Mouse (Mus musculus) midbrain, embryonic 13.5 days (tissue): ENCODE results near the gene Prss35. TPM values are rescaled to one million over a fixed set of nuclear protein-coding genes. Genes with fewer than 3 reads are reported as not detected.

Source experiments
- ATAC-seq: fragments of 200-750 bp; cut with Nextera tagmentation; 2 replicates; pipeline ENCODE4 v1.8.0; 2017; ENCODE audit warnings: mild to moderate bottlenecking, moderate TSS enrichment, moderate library complexity
- H3K27ac ChIP-seq: fragments of 300-500 bp; sonication (generic); 2 replicates; pipeline ENCODE4 v1.5.1; 2015; ENCODE audit warnings: inconsistent platforms, mild to moderate bottlenecking, moderate library complexity
- H3K27me3 ChIP-seq: fragments of 300-500 bp; sonication (generic); 2 replicates; pipeline ENCODE4 v1.6.1; 2015; ENCODE audit warnings: mild to moderate bottlenecking, inconsistent platforms
- H3K36me3 ChIP-seq: fragments of 300-500 bp; sonication (generic); 2 replicates; pipeline ENCODE4 v1.6.1; 2015; ENCODE audit warnings: mild to moderate bottlenecking, inconsistent platforms
- H3K4me1 ChIP-seq: fragments of 300-500 bp; sonication (generic); replicated peaks from 2 replicates; pipeline ENCODE4 v1.6.1; 2015; ENCODE audit warnings: inconsistent platforms
- H3K4me2 ChIP-seq: fragments of 300-500 bp; sonication (generic); replicated peaks from 2 replicates; pipeline ENCODE4 v1.6.1; 2015; ENCODE audit warnings: moderate library complexity, mild to moderate bottlenecking, inconsistent platforms
- H3K4me3 ChIP-seq: fragments of 300-500 bp; sonication (generic); replicated peaks from 2 replicates; pipeline ENCODE4 v1.5.1; 2015; ENCODE audit warnings: mild to moderate bottlenecking, inconsistent platforms
- H3K9ac ChIP-seq: fragments of 300-500 bp; sonication (generic); replicated peaks from 2 replicates; pipeline ENCODE4 v1.6.1; 2015; ENCODE audit warnings: mild to moderate bottlenecking, inconsistent platforms
- H3K9me3 ChIP-seq: fragments of 300-500 bp; sonication (generic); 2 replicates; pipeline ENCODE4 v1.6.1; 2016; ENCODE audit warnings: mild to moderate bottlenecking, inconsistent platforms
- WGBS: fragments of 180-500 bp; shearing (Covaris S2); methylation state at CpG from one replicate; pipeline ENCODE4 v1.1.7; 2015; 5-methylcytosine and 5-hydroxymethylcytosine counted together
- polyA plus RNA-seq: library from polyadenylated mRNA; unstranded; fragments of >200 nt; fragmentation: Nextera tagmentation; extraction: Ambion mirVana; gene quantifications from 2 replicates; pipeline ENCODE4 v1.2.1, GENCODE M21; 2015

The Prss35 gene
- polyA plus RNA-seq: 1.4 and 1.7 TPM in 2 replicates

DNA sequence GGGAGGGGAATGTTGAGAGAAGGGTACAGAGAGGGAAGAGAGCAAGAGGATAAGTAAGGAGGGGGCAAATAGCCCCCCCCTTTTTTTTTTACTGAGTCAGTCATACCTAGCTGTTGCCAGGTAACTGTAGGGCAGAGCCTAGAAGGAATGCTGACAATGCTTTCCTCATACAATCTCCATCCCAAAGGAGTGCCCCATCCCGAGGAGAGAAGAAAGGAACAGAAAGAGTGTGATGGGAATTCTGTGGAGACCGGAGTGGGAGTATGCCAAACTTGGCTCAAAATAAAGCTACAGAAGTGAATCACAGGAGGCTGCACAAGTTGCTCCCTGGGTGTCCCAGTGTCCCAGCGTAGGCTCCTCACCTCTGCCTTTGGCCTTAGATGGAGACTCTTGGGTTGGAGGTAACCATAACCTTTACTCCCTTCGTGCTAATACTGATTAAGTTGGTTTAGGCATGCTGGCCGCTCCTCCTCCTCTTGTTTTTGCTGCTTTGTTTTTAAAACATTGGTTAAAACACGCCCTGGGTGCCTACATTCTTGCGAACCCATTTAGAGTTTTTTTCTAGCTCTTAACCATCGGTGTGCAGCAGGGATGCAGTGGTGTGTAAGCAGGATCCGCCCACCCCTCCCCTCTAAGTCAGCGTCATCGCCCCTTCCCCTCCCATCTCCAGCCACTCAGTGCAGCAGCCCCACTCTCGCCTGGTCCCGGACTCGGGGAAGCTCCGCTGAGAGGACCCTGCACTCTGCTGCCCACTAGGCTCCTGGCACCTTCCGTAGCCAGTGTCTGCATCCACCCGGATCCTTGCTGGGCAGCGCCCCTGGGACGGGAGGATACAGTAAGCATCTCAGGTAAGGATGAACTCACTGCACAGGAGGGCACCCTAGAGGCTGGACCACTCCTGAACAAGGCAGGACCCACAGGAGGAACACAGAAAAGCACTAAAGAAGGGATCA lies at the start of gene Prss35:
Prss35 (plus strand) TSS at position 691 of the 953 bp plus-strand sequence.
- Histone ChIP-seq H3K9me3 (no peaks in the 10 kb centered on the region), H3K36me3 (no peaks in the 10 kb centered on the region), H3K9ac (peak within 1 kb of the TSS; percentile 59), H3K4me2 (peak within 1 kb of the TSS; percentile 67), H3K27me3 (peaks cover 10% of the 10 kb centered on the region), H3K27ac (no peak within 1 kb of the TSS), H3K4me3 (peak within 1 kb of the TSS; percentile 39), H3K4me1 (peaks cover 13% of the 10 kb centered on the region)
- 2% methylated on average over 19 of the region's 19 CpGs for WGBS
- ATAC-seq: peak; percentile 90

DNA sequence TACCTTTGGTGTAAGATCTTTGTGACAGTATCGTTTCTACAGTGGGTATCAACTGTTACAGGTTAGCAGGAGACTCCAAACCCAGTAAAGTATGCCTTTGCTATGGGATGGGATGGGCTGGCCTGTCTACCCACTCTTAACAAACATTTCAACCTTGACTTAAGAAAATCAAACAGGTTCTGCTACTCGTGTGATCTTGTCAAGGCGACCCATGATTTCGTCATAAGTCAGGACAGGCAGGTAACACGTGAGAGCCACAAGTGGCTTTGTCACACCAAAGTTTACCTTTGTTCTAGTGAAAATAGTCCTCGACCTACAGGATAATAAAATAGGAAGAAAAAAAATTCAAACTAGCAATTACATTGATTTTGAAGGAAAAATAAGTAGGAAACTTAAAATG lies 49.5 kb upstream of the Prss35 start:
- Histone ChIP-seq H3K27ac (no peak overlapping the region), H3K9ac (no peak overlapping the region), H3K4me1 (0 out of 2 replicates have a peak, but pooled peaks cover 3% of the 10 kb centered on the region), H3K4me2 (no peak overlapping the region), H3K4me3 (no peak overlapping the region), H3K27me3 (no peaks in the 10 kb centered on the region), H3K36me3 (no peaks in the 10 kb centered on the region), H3K9me3 (no peaks in the 10 kb centered on the region)
- whole genome bisulfite sequencing: 93% methylated on average over 6 of the region's 6 CpGs
- ATAC-seq: no peak

DNA sequence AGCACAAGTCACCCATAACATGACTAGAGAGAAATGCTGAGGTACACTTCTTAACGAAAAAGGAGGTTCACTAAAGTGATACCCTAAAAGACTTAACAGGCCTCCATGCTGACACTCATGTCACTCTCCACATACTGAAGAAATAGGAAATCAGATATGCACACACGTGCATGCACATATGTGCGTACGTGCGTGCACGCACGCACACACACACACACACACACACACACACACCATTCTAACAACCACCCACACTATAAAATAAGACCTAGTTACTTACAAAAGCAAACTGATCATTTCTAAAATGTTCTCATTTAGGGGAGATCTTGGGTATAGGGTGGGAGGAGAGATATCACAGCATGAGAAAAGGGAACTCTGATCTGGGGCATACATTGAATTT lies 48.8 kb upstream of the Prss35 start:
- Histone ChIP-seq H3K4me3 (peak overlapping the region; percentile 76), H3K9me3 (no peaks in the 10 kb centered on the region), H3K27me3 (no peaks in the 10 kb centered on the region), H3K9ac (no peak overlapping the region), H3K4me2 (peak overlapping the region; percentile 20; the same call in 1 of the 2 replicates), H3K27ac (no peak overlapping the region), H3K4me1 (0 out of 2 replicates have a peak, but pooled peaks cover 3% of the 10 kb centered on the region), H3K36me3 (no peaks in the 10 kb centered on the region)
- WGBS: 97% methylated on average over 7 of the region's 7 CpGs
- ATAC-seq: no peak

DNA sequence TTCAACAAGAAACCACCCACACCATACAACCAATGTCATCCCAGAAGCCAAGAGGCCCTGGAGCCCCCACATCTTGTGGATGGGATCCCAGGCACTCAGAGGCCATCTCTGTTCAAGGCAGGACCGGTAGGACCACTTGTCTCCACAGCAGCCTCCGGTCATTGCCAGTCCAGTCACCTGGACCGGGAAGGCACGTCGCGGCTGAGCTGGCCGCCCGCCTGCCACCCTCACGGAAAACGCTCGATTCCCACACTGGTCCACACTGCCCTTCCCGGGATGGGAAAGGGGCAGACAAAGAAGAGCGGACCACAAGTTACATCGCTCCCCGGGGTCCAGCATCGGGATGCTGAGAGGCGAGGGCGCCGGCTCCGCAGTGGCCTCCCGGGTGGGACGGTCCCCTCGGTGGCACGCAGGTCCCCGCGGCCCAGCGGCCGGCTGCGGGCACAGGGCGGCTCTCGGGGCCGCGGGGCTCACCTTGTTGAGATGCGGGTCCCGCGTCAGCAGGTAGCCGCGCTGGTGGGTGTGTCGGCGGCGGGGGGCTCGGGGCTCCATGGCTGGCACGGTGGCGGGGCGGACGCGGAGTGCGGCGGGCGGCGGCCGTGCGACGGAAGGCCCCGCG lies 48.1 kb upstream of the Prss35 start:
- no peaks in the 10 kb centered on the region for H3K36me3 ChIP-seq
- 0 out of 2 replicates have a peak overlapping the region, but pooled peaks have one; percentile 30 for H3K27ac ChIP-seq
- ATAC-seq: peak; percentile 84
- H3K4me3 ChIP-seq: peak overlapping the region; percentile 76
- peak overlapping the region; percentile 81 for H3K4me2 ChIP-seq
- 0 out of 2 replicates have a peak, but pooled peaks cover 3% of the 10 kb centered on the region for H3K4me1 ChIP-seq
- peak overlapping the region; percentile 83 for H3K9ac ChIP-seq
- no peaks in the 10 kb centered on the region for H3K27me3 ChIP-seq
- WGBS: under 1% methylated on average over 48 of the region's 56 CpGs
- no peaks in the 10 kb centered on the region for H3K9me3 ChIP-seq

DNA sequence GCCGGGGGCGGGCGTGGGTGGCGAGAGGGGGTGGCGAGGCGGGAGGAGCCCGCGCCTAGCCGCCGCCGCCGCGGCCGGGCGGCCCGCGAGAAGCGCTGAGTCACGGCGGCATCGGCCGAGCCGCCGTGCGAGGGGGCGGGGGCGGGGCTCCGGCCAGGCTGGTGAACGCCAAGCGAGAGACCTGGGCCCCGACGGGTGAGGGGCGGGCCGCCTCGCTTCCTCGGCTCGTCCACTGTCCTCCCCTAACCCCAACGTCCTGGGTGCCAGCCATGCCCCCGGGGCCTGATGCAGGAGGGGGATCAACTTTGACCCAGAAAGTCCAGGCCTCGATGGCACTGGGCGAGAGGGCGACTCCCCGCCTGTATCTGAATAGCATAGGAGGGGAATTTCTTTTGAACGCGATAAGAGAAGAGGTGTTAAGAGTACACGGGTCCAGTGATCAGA lies 47.6 kb upstream of the Prss35 start, which contains the start of gene Me1:
Me1 (minus strand) TSS at position 136 of the 444 bp plus-strand sequence.
- Histone ChIP-seq H3K4me3 (peak within 1 kb of the TSS; percentile 76), H3K9ac (peak within 1 kb of the TSS; percentile 83), H3K36me3 (no peaks in the 10 kb centered on the region), H3K27me3 (no peaks in the 10 kb centered on the region), H3K4me1 (0 out of 2 replicates have a peak, but pooled peaks cover 3% of the 10 kb centered on the region), H3K4me2 (peak within 1 kb of the TSS; percentile 81), H3K9me3 (no peaks in the 10 kb centered on the region), H3K27ac (0 out of 2 replicates have a peak within 1 kb of the TSS, but pooled peaks have one; percentile 30)
- 1% methylated on average over 46 of the region's 46 CpGs for WGBS
- peak; percentile 90 for ATAC-seq

DNA sequence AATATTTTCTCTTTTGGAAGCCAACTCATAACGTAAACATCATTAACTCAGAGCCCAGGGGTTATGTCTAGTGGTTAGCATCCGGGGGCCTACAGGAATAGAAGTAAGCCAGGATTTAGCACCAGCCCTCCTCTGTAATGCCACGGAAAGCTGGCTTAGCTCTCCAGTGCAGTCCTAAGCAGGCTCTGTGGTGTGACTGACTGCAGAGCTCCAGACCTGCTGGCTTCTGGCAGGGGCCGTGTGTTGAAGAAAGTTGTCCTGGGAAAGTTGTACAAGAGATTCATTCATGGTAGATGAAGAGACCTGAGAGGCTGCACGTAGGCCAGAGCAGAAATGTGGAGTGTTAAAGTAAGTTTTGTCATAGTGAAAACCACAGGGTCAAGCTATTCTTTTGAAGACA lies 42.2 kb upstream of the Prss35 start:
- no peaks in the 10 kb centered on the region for H3K9me3 ChIP-seq
- H3K27ac ChIP-seq: no peak overlapping the region
- no peak overlapping the region for H3K9ac ChIP-seq
- 33% methylated on average over 5 of the region's 5 CpGs for WGBS
- no peaks in the 10 kb centered on the region for H3K4me1 ChIP-seq
- H3K4me3 ChIP-seq: no peak overlapping the region
- ATAC-seq: no peak
- H3K36me3 ChIP-seq: no peaks in the 10 kb centered on the region
- no peak overlapping the region for H3K4me2 ChIP-seq
- no peaks in the 10 kb centered on the region for H3K27me3 ChIP-seq

DNA sequence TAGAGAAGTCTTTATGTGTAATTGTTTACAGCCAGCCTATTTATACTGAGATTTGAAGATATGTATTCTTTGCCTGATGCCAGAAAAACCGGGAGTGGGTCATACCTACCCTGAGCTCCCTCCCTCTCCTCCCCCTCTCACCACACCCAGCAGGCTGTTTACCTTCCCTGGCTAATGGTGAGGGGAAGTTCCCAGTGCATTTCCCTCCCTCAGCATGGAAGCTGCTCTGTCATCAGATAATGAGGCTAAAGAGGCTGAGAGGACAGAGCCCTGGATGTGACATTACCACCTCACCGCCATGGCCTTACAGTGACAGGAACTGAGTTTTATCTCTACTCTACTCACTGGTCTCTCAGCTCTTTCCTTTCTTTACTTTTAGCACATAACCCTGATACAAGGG lies 41.6 kb upstream of the Prss35 start:
- H3K36me3 ChIP-seq: no peaks in the 10 kb centered on the region
- H3K27me3 ChIP-seq: no peaks in the 10 kb centered on the region
- H3K9ac ChIP-seq: no peak overlapping the region
- H3K4me2 ChIP-seq: no peak overlapping the region
- H3K4me3 ChIP-seq: no peak overlapping the region
- 27% methylated on average over 2 of the region's 2 CpGs for WGBS
- no peak for ATAC-seq
- H3K4me1 ChIP-seq: no peaks in the 10 kb centered on the region
- H3K9me3 ChIP-seq: no peaks in the 10 kb centered on the region
- H3K27ac ChIP-seq: no peak overlapping the region

DNA sequence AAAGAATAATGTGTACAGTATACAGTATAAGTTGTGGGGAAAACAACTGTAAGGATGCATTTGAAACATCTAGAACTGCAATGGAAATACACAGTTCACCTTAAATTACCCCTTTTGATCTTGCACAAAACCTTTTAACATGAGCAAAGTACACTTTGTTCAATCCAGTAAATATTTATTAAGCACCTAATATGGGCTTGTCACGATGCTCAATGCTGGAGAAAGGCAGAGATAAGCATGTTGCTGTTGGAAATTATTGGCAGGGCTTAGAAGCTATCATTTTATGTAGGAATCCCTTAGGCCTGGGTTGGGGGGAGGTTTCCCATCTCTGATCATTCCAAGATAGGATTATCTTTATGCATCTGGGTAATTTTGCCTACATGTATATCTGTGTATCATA lies 36.0 kb upstream of the Prss35 start:
- 63% methylated on average over 1 of the region's 1 CpGs for WGBS
- H3K4me3 ChIP-seq: no peak overlapping the region
- no peak for ATAC-seq
- H3K27me3 ChIP-seq: no peaks in the 10 kb centered on the region
- H3K36me3 ChIP-seq: no peaks in the 10 kb centered on the region
- H3K9me3 ChIP-seq: no peaks in the 10 kb centered on the region
- H3K9ac ChIP-seq: no peak overlapping the region
- no peak overlapping the region for H3K27ac ChIP-seq
- no peaks in the 10 kb centered on the region for H3K4me1 ChIP-seq
- no peak overlapping the region for H3K4me2 ChIP-seq

DNA sequence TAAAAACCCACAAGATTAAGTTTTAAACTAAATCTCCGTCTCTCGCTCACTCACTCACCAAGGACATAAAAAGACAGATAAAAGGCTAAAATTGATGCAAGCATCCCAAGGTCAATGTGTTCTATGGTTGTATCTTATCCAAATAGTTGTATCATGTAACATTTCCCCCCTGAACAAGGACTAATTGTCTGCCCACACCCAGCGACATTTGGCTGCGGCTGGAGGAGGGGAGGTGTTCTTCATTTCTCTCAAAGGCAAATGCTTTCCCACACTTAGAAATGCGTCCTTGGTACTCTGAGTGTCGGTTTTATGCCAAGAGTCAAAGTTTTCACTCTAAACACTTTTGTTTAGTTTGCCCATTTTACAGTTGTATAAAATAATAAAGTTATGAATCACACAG lies 34.5 kb upstream of the Prss35 start:
- Histone ChIP-seq H3K27ac (no peak overlapping the region), H3K4me1 (no peaks in the 10 kb centered on the region), H3K4me2 (no peak overlapping the region), H3K9me3 (no peaks in the 10 kb centered on the region), H3K9ac (no peak overlapping the region), H3K36me3 (no peaks in the 10 kb centered on the region), H3K4me3 (no peak overlapping the region), H3K27me3 (no peaks in the 10 kb centered on the region)
- no peak for ATAC-seq
- WGBS: 79% methylated on average over 6 of the region's 6 CpGs

DNA sequence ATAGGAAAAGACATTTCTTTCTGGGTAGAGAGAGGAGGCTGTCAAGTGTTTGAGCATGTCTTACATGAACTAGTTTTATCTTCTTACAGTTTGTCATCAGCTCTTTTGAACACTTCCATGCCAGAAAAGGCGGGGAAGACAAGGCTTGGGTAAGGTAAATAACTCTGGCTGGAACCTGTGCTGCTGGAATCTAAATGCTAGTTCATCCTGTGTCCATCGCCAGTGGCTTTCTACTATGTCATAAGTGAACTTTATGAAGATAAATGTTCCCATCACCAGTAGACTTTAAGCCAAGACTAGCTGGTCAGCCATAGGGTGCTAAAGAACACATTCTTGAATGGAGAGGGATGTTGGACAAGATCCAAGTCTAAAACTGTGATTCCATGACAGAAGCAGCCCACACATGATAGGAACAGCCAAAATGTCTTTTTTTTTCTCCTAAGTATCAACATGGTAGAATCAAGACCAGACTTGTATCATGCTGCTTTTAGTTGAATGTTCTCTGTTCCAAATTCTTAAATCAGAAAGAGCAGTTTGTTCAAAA lies 33.3 kb upstream of the Prss35 start:
- WGBS: 93% methylated on average over 2 of the region's 2 CpGs
- Histone ChIP-seq H3K4me3 (no peak overlapping the region), H3K9ac (no peak overlapping the region), H3K4me2 (no peak overlapping the region), H3K27ac (no peak overlapping the region), H3K4me1 (no peaks in the 10 kb centered on the region), H3K9me3 (no peaks in the 10 kb centered on the region), H3K27me3 (no peaks in the 10 kb centered on the region), H3K36me3 (no peaks in the 10 kb centered on the region)
- no peak for ATAC-seq

DNA sequence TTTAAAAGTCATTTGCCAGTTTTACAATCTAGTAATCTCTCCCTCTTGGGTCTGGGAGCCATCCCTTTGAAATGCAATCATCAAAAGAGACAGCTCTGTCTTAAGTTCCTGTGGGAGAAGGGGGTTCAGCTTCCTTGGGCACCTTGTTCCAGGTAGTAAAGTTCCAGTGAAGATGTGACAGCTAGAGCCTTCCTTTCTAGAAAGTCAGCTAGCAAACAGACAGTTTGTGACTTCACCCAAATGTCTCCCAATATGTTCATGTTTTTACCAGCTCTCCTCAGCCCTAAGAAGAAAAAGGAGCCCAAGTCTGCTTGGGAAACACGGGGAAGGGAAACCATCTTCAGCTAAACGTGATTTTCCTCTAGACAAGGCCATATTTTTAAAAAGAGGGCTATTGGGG lies 30.8 kb upstream of the Prss35 start:
- no peaks in the 10 kb centered on the region for H3K9me3 ChIP-seq
- H3K4me1 ChIP-seq: no peaks in the 10 kb centered on the region
- no peak overlapping the region for H3K9ac ChIP-seq
- WGBS: 75% methylated on average over 2 of the region's 2 CpGs
- no peak overlapping the region for H3K4me2 ChIP-seq
- ATAC-seq: no peak
- H3K27me3 ChIP-seq: no peaks in the 10 kb centered on the region
- H3K36me3 ChIP-seq: no peaks in the 10 kb centered on the region
- no peak overlapping the region for H3K4me3 ChIP-seq
- no peak overlapping the region for H3K27ac ChIP-seq

DNA sequence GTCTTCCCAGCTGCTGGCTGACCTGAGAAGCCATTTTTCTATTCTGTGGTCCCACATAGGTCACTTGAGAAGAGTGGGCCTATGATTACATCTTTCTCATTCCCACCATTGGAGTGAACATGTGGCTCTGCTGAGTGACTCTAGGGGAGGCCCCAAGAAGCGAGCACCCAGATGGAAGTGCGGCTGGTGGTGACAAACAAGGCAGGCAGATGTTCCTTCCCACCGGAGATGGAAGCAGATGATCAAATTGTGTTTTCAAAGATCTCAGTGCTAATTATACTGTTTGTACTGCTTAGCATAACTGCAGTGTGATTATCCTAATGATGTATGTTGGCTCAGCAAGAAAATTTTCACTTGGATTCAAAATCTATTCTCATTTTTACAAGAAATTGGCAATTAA lies 29.4 kb upstream of the Prss35 start:
- no peak overlapping the region for H3K4me3 ChIP-seq
- H3K27ac ChIP-seq: no peak overlapping the region
- no peaks in the 10 kb centered on the region for H3K9me3 ChIP-seq
- WGBS: 93% methylated on average over 3 of the region's 3 CpGs
- no peak overlapping the region for H3K9ac ChIP-seq
- no peak overlapping the region for H3K4me2 ChIP-seq
- H3K27me3 ChIP-seq: no peaks in the 10 kb centered on the region
- ATAC-seq: no peak
- H3K4me1 ChIP-seq: no peaks in the 10 kb centered on the region
- no peaks in the 10 kb centered on the region for H3K36me3 ChIP-seq
